Mouse (Mus musculus): Measurements from ENCODE around the gene Srl.

DNA sequence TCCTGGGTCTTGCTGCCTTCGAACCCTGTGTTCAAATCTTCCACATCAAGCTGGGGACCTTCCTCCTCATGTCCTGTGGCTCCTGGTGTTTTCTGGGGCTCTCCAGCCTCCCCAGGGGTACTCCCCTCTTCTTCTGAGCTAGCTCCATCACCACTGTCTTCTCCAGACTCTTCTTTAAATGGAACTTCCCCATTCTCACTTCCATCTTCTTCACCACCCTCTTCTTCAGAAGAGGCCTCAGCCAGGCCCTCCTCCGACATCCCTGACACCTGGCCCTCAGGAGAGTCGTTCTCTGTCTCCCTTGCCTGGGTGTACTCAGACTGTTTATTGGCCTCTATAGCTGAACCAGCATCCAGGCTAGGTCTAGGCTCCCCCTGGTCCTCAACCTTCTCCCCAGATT, 45.1 kb downstream of the Srl start:
- TF ChIP-seq CTCF (conservative IDR thresholded peaks at IDR 0.05; ENCODE audit: insufficient read depth, insufficient read length, low read depth, low read length), result no peak
- TF ChIP-seq POLR2A (IDR thresholded peaks at IDR 0.05; ENCODE audit: low read depth, low read length), result no peak
